Mouse (Mus musculus) erythroblast, adult 5-6 weeks (primary cell): Measurements from ENCODE around the gene Mlh1. TPM values are rescaled to one million over a fixed set of nuclear protein-coding genes. Genes with fewer than 3 reads are reported as not detected.

Experiments
- ATAC-seq: replicated peaks from 2 replicates; pipeline ENCODE4 v1.8.0; 2016; ENCODE audit warnings: moderate number of reproducible peaks, mild to moderate bottlenecking, moderate TSS enrichment, inconsistent platforms; ENCODE audit not compliant: poor library complexity, low FRiP score, severe bottlenecking
- total RNA-seq, 2 experiments: library from RNA; stranded (forward) in 1 of 2; stranded (reverse) in 1 of 2; fragments of 150-400 nt in 1 of 2; fragments of 200-764, 138-1000 nt in 1 of 2; gene quantifications; 2 replicates each; pipeline versions ENCODE4 v1.2.3 to v1.2.4; 2015 to 2017; ENCODE audit warnings: low replicate concordance in 2 of 2

The Mlh1 gene
- total RNA-seq, 2 experiments from 2014 or later: 18.4 to 23.6 TPM

DNA sequence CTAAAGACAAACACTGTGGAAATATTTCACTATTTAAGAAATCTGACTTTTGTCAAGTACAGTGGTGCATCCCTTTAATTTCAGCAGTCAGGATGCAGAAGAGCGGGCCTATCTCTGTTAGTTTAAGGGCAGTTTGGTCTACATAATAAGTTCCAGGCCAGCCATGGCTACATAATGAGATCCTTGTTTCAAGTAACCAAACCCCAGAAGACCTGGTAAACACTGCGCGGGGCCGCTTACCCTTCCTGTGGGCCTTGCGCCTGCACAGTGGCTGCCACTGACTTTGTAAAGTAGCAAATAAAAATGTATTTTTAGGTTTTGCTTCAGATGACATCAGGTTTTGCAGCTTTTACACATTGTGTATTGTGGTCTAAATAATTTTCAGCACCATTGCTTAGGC, 48.2 kb downstream of the Mlh1 start:
- ATAC-seq: no peak

DNA sequence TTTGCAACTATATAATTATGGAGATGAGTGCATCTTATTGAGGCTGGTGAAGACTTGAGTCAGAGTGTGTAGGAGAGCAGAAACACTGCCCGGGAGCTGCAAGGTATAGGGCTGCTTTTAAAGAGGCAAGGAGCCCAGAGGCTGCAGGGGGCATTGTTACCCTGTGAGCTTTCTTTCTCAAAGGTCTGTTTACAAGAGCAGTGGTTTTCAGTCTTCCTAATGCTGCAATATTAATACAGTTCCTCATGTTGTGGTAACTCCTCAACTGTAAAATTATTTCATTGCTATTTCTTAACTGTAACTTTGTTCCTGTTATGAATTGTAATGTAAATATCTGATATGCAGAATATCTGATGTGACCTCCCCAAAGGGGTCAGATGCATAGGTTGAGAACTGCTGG, 50.0 kb downstream of the Mlh1 start:
- no peak for ATAC-seq

DNA sequence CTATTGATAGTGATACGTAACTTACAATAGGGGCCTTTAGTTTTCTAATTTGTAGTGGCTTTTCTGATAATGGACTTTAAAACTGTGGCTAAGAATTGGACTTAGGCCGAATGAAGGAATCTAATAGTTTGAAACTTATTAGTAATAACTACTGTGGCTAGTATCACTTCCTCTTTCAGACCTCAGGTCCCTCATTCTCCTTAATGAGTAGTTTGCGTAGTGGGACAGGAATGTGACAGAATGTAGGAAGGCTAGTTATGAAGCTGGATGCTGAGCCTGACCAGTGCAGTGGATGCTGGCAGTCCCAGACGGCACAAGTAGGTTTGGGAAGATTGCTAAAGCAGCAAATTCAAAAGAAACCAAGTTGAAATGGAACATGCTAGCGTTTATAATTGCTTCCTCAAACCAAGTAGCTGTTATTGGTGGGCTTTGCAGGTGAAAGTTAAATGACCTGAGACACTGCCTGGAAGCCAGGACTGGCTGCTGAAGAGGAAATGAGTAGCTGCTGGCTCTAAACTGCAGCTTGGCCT, 51.0 kb downstream of the Mlh1 start:
- ATAC-seq: no peak

DNA sequence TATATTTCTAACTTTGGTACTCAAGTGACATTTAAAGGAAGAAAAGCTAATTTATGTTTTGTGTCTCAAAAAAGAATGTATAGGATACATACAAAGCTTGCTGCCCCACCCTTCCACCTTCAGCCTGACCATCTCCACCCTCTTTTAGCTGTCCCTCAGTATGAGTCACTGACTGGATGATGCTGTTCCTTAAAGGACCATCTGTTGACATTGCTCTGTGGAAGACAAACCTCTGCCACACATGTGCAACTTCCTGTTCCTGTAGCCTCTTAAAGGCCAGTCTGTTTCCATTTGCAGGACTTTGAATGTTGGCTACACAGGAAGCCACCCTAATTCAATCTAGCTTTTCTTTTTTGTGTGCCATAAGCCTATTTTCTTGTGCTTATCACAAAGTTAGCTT, 55.2 kb downstream of the Mlh1 start:
- ATAC-seq: no peak

DNA sequence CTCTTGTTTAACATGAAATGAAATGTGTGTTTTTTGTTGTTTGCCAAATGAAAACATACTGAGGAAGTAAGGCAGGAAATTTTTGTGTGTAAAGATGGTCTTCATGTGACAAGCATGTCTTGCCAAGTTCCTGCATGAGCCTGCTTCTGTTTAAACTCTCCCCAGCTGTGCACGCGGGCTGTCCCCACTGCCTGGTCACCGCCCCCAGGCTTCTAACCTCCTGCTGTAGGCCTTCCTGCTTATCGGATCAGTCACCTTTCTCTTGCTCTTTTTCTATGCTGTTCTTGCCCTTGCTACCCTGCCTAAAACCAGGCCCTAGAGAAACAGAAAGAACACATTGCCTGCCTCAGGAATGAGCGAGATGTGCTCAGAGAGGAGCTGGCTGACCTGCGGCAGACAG, 58.1 kb downstream of the Mlh1 start:
- ATAC-seq: no peak

DNA sequence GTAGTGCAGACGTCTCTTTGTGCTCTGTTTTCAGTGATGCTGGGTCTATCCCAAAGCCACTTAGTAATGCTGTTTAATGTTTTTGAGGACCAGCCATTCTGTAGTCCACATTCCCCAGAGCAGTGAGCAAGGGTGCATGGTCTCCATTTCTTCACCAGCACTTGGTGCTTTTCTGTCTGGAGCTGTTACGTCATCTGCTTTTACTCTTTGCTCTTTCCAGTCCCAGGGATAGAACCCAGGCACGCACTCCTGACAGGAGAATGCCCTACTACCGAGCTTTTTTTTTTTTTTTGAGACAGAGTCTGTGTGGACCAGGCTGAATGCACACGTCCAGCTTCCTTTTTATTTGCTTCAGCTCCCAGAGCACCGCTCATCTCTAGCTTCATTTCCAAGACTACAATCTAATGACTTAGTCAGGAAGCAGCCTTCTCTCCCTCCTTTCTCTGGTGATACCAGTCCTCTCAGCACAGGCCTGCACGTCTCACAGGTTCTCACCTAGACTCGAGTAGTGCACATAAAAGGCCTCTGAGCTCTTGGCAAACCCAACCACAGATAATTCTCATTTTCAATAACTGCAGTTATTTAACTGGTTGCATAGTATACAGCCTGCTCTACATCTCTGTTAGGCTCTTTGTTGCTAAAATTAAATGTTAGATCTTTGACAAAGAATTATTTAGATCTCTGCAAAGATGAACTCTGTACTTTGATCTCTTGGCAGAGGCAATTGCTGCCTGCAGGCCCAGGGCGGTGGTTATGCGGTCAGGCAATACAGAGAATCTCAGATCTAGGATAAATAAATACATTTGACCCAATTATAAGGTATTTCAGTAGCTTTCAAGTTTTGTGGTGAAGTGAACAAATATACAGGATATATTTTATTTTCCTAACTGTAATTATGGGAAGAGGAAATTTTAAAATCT, 60.2 kb downstream of the Mlh1 start:
- no peak for ATAC-seq

DNA sequence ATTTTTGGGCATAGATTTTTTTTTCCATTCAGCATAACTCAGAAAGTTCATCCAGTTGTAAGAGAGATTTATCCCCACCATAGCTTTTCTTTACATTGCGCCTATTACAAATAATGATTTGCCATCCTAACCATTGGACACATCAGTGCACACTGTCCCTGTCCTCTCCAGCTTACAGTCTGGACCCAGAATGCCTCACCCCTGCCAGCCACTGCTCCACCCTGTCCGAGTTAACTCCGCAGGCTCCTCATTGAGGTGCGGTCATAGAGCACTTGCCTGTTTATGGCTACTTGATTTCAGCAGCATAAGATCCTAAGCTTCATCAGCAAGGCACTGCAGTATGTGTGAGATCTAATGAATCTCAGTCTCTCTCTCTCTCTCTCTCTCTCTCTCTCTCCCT, 61.2 kb downstream of the Mlh1 start:
- no peak for ATAC-seq

DNA sequence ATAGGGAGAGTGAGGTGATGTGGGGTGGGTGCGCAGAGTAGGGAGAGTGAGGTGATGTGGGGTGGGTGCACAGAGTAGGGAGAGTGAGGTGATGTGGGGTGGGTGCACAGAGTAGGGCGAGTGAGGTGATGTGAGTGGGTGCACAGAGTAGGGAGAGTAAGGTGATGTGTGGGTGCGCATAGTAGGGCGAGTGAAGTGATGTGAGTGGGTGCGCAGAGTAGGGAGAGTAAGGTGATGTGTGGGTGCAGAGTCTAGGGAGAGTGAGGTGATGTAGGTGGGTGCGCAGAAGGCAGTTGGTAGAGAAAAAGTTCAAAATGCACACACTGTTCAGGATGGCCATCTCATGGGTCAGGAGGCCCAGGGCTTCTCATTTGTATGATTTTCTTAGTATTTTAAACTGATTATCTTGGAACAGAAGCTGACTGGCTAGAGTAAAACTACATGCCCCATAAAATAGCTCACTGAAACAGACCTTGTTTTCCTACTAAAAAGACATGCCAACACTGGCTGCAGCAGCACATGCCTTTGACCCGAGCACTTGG, 62.4 kb downstream of the Mlh1 start:
- ATAC-seq: no peak

DNA sequence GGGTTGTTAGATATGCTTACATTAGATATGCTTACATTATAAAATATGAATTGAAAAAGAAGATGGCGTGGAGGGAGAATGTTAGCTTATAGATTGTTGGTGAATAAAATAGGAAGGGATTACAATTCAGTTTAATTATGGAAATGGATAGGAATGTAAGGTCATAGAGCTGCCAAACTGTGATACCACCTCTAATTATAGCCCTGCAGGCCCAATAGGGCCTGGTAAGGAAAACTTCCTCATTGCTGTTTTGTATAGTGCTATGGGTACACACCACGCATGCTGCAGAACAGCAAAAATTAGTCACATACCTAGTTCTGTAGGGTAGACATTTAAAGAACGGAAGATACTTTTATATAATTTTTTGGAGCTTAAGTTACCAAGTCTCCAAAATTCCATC, 63.4 kb downstream of the Mlh1 start:
- ATAC-seq: no peak

DNA sequence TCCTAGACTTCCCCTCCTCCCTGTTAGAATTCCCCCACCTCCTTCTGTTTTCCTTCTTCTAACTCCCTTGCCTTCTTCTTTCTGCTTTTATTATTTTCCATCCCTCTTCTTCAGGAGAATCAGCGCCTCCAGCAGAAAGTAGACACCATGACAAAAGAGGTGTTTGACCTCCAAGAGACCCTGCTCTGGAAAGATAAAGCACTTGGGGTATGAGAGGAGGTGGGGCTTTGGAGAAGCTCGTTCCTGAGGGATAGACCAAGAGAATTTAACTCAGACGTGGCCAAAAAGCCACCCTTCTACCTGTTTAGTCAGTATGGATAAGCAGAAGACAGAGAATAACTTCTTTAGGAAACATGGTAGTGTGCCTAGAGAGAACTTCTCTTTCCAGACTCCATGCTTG, 63.9 kb downstream of the Mlh1 start:
- no peak for ATAC-seq

DNA sequence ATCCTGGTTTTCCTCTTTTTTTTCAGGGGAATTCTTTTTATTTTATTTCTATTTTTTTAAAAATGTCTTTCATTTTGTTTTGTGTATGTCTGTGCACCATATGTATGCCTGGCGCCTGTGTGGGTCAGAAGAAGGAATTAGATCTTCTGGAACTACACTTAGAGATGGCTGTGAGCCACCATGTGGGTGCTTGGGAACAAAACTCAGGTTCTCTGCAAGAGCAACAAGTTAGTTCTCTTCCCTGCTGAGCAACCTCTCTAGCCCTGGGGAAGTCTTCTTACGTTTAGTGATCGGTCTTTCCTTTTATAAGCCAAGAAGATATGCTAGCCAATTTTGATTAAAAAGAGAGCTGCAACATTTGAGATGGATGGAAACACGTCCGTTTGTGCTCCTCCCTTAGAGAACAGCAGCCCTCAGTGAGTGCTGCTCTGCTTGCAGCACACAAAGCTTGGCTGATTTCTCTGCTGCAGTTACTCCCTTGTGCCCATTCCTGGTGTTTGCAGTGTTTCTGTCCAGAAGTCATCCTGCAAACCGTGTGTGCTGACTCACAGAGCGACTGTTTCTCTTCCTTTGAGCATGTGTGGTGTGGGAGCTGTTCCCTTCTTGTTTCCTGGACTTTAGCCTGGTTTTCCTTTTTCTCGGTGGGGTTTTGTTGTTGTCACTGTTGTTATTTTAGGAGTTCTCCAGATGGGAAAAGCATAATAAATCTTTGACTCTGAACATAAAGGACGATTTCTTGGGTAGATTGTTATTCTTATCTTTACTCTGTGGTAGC, 66.8 kb downstream of the Mlh1 start:
- ATAC-seq: no peak

DNA sequence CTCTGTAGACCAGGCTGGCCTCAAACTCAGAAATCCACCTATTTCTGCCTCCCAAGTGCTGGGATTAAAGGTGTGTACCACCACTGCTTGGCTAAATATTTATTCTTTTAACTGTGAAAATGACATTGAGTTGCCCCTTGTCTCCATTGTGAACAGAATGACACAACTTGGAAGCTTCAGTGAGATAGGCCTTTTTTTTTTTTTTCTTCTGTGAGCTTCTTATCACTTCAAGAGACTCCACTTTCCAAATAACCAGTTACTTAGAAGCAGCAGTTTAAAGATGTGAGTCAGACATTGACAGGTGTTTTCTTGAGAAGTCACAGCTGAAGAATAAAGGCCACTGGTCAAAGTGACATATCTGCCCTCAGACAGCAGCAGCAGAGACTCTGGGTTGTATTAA, 71.4 kb downstream of the Mlh1 start:
- no peak for ATAC-seq

DNA sequence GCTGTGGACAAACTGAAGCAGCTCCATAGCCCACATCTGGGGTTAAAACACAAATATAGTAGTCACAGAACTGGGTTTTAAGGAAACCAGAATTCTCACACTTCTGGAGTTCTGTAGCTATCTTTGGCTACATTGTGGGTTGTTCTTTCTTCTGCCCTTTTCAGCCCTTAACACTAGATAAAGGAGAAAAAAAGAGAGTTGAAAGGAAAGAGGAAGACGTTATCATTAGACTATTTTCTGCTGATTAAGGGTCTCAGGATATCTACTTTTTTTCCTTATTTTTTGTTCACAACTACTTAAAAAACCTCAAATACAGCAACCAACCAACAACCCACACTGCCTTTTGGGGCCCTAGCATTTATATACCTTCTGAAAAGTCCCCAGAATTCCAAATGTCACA, 73.3 kb downstream of the Mlh1 start:
- no peak for ATAC-seq

DNA sequence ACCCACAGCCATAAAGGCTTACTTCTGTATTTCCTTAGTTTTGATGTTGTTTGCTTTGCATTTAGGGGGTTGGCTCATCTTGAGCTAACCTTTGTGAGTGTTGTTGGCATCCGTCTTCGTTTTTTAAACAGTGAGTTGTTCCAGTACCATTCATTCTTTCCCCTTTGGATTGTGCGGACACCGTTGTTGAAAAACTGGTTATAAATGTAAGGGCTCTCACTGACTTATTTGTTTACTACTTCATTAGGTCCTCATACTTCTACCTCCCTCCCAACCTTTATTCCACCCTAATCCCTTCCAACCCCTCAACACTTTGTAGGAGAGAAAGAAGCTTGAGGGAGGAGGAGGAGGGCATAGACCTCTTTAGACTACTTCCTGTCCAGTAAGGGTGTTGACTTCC, 73.9 kb downstream of the Mlh1 start:
- no peak for ATAC-seq

DNA sequence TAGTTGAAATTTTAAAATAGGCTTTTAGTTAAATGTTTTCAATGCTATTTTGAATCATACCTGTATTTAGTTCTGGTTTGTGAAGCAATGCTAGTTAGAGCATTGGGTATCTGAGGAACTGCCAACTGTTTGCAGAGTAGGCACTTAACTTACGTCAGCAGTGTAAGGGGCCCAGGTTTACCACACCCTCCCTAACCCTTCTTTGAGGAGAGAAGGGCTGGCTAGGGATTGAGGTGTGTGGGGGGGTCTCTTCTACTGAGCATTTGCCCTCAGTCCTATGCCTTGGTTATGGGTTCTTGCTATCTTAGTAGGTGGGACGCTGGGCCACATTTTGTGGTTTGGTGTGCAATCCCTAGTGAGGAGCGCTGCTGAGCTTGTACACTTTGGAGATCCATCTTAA, 74.5 kb downstream of the Mlh1 start:
- ATAC-seq: no peak

DNA sequence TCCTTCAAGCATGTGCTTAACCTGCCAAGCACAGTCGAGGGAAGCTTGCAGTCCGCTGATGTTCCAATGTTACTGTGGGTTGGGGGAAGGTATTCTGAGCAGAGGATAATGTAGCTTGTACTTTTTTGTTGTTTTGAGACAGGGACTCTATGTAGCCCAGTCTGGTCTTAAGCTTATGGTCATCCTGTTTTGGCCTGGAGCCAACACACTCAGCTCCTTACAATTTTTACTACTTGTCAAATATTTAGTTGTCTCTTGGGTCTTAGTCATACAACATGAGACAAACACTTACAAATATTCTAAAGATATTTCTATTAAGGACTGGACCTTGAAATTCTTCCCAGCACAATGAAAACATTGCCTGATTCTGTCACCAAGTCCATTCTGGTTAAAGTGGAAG, 78.4 kb downstream of the Mlh1 start:
- ATAC-seq: no peak

DNA sequence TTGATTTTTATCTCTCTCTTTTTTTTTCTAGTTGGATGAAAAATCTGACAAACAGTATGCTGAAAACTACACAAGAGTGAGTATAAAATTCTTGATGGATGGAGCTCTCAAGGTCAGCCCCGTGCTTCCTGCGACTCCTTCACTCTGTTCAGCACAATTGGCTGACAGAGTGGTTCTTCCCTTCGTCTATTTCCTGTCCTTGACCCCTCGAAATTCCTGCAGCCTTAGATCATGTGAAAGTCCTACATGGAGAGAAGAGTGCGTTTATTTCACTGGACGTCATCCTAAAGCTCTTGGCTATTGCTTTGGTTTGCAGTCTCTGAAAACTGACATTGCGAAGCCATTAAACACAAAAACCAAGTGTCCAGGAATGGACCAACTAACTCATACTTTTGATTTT, 82.9 kb downstream of the Mlh1 start:
- ATAC-seq: no peak

DNA sequence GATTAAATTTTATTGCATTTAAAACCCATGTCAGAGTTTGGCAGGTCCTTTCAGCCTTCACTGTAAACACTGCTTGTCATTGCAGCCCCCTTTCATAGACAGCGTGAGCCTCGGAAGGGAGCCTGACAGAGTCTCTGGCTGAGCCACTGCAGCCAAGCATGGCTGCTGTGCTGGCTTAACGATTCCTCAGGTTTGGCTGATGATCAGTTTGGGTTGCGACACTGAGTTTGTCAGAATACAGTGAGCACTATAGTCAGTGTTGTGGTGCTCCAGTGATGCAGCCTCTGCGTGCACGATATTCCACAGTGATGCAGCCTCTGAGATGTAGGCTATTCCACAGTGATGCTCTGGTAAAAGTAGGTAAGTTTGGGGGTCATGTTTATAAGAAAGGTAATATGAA, 84.7 kb downstream of the Mlh1 start:
- ATAC-seq: no peak

DNA sequence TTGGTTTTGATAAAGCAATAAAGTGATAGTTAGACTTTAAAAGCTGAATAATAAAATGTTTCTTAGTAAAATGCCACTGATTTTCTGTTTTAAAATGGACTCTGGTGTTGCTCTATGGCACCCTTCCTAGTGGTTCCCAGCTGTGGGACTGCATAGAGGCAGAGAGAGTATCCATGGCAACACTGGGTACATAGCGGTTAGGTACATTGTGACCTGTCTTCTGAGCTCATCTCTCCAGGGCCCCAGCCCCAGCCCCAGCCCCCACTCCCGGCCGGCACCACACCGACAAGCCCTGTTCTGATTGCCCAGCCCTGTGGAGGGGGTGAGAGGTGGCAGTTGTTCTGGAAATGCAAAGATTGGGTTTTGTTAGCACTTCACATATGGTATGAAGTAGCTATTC, 86.7 kb downstream of the Mlh1 start:
- ATAC-seq: no peak

DNA sequence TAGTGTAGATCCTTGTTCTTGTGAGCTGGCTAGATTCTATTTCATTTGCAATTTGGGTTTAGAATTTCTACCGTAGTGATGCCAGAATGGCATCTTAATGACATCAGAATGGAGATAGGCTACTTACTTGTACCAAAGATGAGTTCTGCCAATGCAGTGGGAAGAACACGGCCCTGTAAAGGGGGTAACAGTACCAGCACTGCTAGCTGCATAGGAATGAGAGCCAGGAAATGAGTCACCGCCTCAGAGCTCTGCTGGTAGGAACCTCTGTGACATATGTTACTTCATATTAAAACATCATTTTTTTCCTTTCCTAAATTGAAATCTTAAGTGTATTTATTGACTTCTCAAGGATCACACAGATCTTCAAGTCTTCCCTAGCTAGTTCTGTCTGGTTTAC, 89.4 kb downstream of the Mlh1 start:
- ATAC-seq: no peak

DNA sequence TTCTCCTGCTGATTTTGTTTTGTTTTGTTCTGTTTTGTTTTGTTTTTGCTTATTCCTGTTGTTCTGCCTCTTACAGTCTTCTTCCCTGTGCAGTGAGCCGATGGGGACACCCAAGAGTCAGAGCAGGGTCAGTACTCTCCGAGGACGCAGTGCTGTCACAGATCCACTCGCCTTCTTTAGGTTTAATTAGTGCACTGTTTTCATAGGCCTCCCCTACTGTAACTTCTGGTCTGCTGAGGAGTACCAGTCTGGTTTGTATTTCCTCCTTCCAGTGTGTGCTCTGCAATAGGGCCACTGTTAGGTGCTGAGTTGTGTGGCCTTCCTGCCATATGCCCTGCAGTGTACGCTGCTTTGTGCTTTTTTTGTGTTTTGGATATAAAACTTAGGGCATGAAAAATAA, 92.6 kb downstream of the Mlh1 start:
- ATAC-seq: no peak
